Mouse (Mus musculus): ENCODE results near the gene Fry. TPM values are rescaled to one million over a fixed set of nuclear protein-coding genes. Genes with fewer than 3 reads are reported as not detected.

Gene Fry
- total RNA-seq, 2 experiments from 2014 or later, result 52.2 to 74.5 TPM

- ATAC-seq (ENCODE audit: poor library complexity, severe bottlenecking), result peak; percentile 39
These were observed 144.7 kb downstream of the Fry start for GRCm38 (mm10) chr5:150263162-150263561.

- no peak for ATAC-seq (ENCODE audit: poor library complexity, severe bottlenecking)
These were observed 145.2 kb downstream of the Fry start for GRCm38 (mm10) chr5:150263656-150264055.

DNA sequence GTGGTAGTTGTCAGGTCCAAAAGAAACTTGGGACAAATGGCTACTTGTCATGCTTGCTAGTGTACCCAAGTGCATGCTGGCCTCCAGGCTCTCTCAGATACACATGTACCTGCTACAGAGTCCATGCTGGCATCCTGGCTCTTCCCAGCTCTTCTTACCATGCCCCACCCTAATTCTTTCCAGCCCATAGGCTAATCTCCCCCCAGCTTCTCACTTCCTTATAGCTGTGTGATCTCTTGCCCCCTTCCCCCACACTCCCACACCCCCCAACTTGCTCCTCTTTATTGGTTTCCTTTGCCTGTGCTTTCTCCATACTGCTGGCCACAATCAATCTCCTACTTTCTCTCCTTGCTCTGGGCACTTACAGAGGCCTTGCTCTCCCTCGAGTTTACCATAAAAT lies 146.6 kb downstream of the Fry start:
- no peak for ATAC-seq (ENCODE audit: poor library complexity, severe bottlenecking)

DNA sequence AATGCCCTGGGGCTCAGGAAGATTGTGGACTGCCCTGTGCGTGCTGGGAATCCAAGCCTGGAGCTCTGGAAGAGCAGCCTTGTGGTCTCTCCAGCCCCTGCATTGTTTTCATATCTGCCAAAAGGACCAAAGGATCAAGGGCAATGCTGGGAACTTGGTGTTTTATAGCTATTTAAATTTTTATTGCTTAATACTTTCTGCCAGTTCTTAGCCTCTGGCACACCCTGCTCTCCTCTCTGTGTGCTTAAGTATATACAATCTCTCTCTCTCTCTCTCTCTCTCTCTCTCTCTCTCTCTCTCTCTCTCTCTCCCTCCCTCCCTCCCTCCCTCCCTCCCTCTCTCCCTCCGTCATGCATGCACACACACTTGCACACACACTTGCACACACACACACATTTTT lies 147.5 kb downstream of the Fry start:
- no peak for ATAC-seq (ENCODE audit: poor library complexity, severe bottlenecking)

GRCm38 (mm10) chr5:150268261-150268660 lies 149.8 kb downstream of the Fry start:
- ATAC-seq (ENCODE audit: poor library complexity, severe bottlenecking), result no peak

DNA sequence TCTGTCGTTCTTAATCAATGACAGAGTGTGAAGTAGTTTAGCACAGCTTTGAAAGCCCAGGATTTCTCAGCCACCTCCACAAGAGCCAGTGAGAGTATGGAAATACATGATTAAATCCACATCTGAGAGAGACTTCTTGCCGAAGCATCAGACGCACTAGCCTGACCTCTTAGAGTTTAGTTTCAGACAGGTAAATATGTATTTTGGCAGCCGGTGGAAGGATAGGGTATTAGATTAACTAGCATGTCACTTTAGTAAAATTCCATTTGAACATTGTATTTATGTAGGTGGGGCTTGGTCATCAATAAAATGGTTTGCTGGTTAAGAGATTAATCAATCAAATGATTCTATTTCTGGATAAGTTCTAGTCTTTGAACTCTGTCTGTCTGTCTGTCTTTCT lies 152.0 kb downstream of the Fry start:
- no peak for ATAC-seq (ENCODE audit: poor library complexity, severe bottlenecking)

DNA sequence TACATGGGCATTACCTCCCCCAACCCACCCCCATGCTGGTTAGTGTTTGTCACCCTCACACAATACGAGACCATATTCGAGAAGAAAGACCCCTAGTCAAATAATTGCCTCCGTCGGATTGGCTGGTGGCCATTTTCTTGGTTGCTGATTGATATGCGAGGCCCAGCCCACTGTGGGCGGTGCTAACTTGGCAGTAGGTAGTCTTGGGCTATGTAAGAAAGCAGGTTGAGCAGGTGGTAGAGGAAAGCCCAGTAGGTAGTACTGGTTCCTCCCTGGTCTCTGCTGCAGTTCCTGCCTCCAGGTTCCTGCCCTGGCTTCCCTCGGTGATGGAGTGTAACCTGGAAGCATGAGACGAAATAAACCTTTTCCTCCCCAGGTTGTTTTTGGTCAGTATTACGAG lies 153.7 kb downstream of the Fry start:
- no peak for ATAC-seq (ENCODE audit: poor library complexity, severe bottlenecking)

DNA sequence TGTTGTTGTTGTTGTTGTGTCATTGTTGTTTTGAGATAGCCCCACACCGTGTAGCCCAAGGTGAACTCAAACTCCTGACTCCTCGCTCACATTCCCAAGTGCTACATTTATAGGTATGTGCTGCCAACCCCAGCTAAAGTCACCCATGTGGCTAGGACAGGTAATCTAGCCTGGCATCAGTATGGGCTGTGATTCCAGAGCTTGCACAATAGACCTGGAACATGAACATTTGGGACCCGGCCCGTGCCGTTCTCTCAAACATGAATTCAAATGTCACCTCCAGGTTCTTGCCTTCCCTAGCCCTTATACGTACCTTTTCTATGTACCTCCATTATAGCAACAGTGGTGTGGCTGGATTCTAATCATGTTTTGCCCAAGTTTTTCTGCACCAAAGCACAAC lies 156.9 kb downstream of the Fry start:
- ATAC-seq (ENCODE audit: poor library complexity, severe bottlenecking), result no peak

DNA sequence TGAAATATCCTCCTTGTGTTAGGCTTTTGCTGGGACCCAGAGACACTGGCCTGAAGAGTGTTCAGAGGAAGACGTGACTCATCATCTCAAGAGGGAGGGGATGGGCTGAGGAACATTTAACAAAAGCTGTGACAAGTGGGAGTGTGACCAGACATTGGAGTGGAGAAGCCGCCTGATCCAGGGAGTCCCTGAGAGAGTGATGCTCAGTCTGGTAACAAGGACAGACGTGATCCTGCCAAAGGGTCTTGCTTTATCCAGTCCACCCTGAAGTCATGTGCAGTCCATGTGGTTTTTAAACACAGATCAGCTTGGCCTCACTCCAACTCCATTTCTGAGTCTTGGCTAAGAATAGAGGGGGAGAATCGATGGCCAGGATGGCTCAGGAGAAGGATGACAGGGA lies 158.2 kb downstream of the Fry start:
- ATAC-seq (ENCODE audit: poor library complexity, severe bottlenecking), result no peak

- no peak for ATAC-seq (ENCODE audit: poor library complexity, severe bottlenecking)
These were observed 160.9 kb downstream of the Fry start for GRCm38 (mm10) chr5:150279387-150279786.

DNA sequence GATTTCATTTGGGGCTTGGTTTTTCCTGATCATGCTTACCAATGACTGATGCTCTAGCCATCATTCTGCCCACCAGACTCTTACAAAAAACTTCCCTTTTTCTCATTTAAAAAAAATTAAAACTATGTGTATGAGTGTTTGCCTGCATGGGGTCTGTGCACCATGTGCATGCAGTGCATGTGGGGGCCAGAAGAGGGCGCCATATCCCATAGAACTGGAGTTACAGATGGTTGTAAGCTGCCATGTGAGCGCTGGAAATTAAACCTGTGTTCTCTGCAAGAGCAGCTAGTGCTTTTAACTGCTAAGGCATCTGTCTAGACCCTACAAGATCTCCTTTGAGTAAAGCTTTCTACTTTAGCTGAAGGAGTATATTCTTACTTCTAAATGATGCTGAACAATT lies 162.6 kb downstream of the Fry start:
- ATAC-seq (ENCODE audit: poor library complexity, severe bottlenecking), result no peak

GRCm38 (mm10) chr5:150282091-150282490 lies 163.6 kb downstream of the Fry start:
- ATAC-seq (ENCODE audit: poor library complexity, severe bottlenecking), result no peak

GRCm38 (mm10) chr5:150287949-150288348 lies 169.5 kb downstream of the Fry start:
- ATAC-seq (ENCODE audit: poor library complexity, severe bottlenecking), result no peak

DNA sequence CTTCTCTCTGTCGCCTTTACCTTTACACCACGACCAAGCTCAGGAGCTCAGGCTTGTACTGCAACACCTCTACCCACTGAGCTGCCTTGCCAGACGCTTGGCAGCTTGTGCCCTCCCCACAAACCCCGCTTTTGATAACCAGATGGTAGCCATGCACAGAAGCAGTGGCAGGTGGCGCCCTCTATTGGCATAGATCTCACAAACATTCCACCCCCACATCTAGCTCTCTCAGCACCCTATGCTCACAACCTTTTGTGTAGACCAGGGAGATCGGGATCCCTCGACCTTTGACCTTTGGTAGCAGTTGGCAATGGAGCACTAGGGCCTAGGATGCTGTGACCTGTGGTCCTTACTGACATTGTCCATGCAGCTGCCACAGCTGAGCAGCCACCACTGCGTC lies 171.2 kb downstream of the Fry start:
- ATAC-seq (ENCODE audit: poor library complexity, severe bottlenecking), result peak; percentile 39

GRCm38 (mm10) chr5:150290494-150291199 lies 172.2 kb downstream of the Fry start:
- no peak for ATAC-seq (ENCODE audit: poor library complexity, severe bottlenecking)

DNA sequence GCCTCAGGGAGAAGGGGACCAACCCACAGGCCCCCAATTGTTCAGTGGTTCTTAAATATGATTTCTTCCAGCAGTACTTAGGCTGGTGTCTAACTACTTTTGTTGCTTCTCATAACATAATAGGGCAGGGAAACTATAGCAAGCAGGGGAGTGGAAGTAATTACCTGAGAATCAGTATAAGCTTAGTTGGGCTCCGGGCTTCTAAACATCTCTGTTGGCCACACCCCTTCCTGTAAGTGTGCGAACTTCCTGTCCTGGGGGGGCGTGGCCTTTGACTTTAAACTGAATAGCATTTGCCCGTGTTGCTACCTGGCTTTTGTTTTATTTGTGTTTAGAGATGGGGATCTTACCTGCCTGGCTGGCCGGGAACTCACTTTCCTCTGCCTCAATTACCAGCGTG lies 172.8 kb downstream of the Fry start:
- peak; percentile 75 for ATAC-seq (ENCODE audit: poor library complexity, severe bottlenecking)

GRCm38 (mm10) chr5:150292186-150292585 lies 173.7 kb downstream of the Fry start:
- no peak for ATAC-seq (ENCODE audit: poor library complexity, severe bottlenecking)

GRCm38 (mm10) chr5:150294306-150294705 lies 175.9 kb downstream of the Fry start:
- no peak for ATAC-seq (ENCODE audit: poor library complexity, severe bottlenecking)

DNA sequence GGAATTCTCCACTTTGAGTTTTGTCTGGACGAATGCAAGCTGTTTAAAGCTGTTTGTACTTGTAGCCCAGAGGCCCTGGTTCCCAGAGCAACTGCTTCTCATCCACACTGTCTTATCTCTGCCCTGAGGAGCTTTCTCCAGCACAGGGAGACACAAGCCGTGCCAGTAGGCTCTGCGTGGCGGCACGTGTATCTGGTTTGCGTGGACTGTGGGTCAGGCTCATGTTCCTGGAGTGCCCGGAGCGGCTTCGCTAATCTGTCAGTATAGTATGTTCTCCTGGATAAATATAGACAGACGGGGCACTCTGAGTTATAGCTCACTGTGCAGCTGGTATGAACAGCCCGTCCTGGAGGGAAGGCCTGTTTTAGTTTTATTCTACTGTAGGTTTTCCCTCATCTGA lies 176.7 kb downstream of the Fry start:
- no peak for ATAC-seq (ENCODE audit: poor library complexity, severe bottlenecking)

DNA sequence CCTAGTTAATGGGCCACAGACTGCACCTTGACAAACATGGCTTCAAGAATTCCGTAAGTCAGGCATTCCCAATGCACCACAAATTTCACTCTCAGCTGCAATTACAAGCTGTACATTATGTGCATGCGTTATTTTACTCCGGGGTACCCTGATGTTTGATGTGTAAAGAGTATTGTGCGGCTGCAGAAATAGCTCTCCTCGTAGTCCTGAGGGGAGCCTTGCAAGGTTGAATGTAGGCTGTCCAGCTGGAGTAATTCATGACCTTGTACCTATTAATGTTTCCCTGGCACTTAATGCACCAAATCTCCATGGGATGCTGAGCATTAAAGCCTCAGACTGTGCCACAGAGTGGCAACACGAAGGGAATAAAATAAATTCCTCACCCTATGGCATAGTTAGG lies 180.5 kb downstream of the Fry start:
- no peak for ATAC-seq (ENCODE audit: poor library complexity, severe bottlenecking)

DNA sequence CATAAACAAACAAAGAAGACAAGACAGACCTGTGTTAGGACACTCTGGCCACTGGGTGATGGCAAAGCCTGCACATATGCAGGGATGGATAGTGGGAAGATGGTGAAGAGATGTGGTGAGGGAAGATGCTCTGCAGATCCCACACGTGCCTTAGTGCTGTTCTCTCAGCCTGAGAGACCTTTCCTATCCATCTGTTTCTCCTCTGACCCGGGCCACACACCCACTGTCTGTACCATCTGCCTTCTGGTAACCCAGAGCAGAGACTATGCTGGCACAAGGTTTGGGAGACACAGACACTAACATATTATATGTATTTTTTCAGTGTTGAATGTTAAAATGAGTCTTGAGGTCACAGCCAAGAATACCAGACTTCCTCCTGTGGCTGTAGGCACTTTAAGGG lies 183.7 kb downstream of the Fry start:
- no peak for ATAC-seq (ENCODE audit: poor library complexity, severe bottlenecking)

DNA sequence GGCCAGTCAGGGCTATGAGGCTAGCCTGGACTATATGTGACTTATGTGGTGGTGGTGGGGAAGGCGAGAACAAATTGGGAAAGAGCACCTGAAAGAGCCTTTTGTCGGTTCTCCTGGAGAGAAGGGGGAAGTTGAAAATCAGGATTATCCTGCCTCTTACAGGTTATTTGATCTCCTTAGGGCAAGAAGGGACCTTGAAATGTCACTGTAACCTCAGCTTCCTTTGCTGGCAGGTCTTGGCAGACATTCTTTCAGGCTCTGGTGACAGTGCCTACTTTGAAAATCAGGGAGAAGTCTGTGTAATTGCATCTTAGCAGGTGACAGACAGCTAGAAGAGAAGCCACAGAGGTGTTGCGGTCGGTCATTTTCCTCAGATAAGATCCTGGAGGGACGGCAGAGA lies 184.6 kb downstream of the Fry start:
- ATAC-seq (ENCODE audit: poor library complexity, severe bottlenecking), result no peak

DNA sequence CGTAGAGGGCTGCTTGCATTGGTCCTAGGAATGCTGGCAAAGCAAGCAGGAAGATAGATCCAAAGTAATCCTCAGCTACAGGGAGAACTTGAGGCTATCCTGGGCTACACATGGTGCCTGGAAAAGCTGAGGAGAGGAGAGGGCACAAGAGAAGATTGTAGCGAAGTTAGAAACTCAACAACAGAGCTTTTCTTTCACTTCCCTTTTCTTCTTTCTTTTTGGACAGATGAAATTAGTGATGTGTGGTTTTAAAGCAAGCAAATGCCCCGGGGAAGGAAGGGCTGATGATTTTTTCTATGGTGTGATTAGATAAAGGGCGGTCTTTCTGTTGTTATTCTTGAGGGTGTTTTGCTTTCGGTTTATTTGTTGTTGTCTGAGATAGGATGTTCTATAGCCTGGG lies 188.1 kb downstream of the Fry start:
- peak; percentile 54 for ATAC-seq (ENCODE audit: poor library complexity, severe bottlenecking)

Measured in megakaryocyte, adult 5-6 weeks (primary cell).